Mouse (Mus musculus): ENCODE results near the gene Vmn1r11. TPM values are rescaled to one million over a fixed set of nuclear protein-coding genes. Genes with fewer than 3 reads are reported as not detected.

Vmn1r11 gene
- polyA plus RNA-seq (2015; fragmentation: Illumina TruSeq; extraction: RNeasy Lipid Tissue Mini Kit (QIAGEN cat#74804); ENCODE audit: insufficient read depth, low replicate concordance) = not detected

DNA sequence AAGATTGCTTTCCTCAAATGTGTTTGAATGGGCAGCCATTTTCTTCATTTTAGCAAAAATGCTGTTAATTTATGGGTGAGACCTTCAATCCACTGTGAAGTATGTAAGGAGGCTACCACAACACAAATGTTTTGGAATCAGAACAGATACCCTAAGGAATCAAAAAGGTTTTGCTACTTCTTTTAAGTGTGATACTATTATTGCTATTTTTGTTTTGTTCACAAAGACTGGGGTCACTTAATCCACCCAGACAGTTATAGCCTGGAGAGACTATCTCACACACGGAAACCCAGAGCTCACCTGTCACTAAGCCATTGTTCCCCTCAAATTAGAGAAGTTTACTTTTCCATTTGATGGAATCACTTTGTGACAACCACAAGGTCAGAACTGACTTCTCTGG, at the start of gene Vmn1r11:
Gene Vmn1r11, plus strand, starts transcription at position 301 of the 400 bp plus-strand sequence.

DNA sequence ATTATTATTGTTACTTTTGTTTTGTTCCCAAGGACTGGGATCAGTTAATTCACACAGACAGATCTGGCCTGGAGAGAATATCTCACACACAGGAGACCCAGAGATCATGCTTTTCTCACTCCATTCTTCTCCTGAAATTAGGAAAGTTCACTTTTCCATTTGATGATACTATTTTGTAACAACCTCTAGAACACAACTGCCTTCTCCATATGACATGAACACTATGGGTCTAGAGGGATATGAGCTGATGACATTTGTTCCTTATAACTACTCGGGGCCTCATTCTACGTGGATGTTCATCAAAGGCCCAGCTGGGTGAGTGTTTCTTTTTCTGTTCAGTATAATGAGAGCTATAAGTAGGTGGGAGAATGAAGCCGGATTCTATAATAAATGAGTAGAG, 24.1 kb upstream of the Vmn1r11 start, which contains the start of gene Vmn1r10:
Gene Vmn1r10, plus strand, starts transcription at position 301 of the 400 bp plus-strand sequence.

DNA sequence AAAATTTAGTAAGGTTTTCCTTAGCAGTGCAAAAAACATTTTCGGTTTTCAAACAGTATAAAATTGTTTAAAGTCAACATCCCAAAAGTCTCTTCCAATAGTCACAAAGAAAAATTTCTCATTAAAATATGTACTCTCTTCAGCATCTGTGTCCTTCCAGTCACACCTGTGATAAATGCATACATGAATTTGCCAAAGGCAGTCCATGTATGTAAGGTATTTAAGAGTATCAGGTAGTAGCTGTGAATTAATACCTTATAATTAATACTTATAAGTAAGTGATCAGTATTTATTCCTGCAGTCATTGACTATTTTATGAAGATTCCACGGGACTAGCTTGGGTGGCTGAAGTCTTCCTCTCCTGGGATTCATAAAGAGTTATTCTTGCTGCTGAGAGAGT, 23.4 kb downstream of the Vmn1r11 start, which contains the start of gene Vmn1r12:
Gene Vmn1r12, plus strand, starts transcription at position 301 of the 400 bp plus-strand sequence.

Other genes starting within 250 kb of the Vmn1r11 start
- gene Nt5c3, start 209.5 kb upstream of the Vmn1r11 start, polyA plus RNA-seq (2015; fragmentation: Illumina TruSeq; extraction: RNeasy Lipid Tissue Mini Kit (QIAGEN cat#74804); ENCODE audit: insufficient read depth, low replicate concordance) = 125 TPM
- 0.22 TPM for gene Vmn1r4, start 209.4 kb upstream of the Vmn1r11 start, polyA plus RNA-seq (2015; fragmentation: Illumina TruSeq; extraction: RNeasy Lipid Tissue Mini Kit (QIAGEN cat#74804); ENCODE audit: insufficient read depth, low replicate concordance)
- not detected for gene Vmn1r5, start 163.2 kb upstream of the Vmn1r11 start, polyA plus RNA-seq (2015; fragmentation: Illumina TruSeq; extraction: RNeasy Lipid Tissue Mini Kit (QIAGEN cat#74804); ENCODE audit: insufficient read depth, low replicate concordance)
- not detected for gene Vmn1r6, start 136.2 kb upstream of the Vmn1r11 start, polyA plus RNA-seq (2015; fragmentation: Illumina TruSeq; extraction: RNeasy Lipid Tissue Mini Kit (QIAGEN cat#74804); ENCODE audit: insufficient read depth, low replicate concordance)
- not detected for gene Vmn1r7, start 108.1 kb upstream of the Vmn1r11 start, polyA plus RNA-seq (2015; fragmentation: Illumina TruSeq; extraction: RNeasy Lipid Tissue Mini Kit (QIAGEN cat#74804); ENCODE audit: insufficient read depth, low replicate concordance)
- gene Vmn1r8, start 101.2 kb upstream of the Vmn1r11 start, polyA plus RNA-seq (2015; fragmentation: Illumina TruSeq; extraction: RNeasy Lipid Tissue Mini Kit (QIAGEN cat#74804); ENCODE audit: insufficient read depth, low replicate concordance) = not detected
- gene Vmn1r9, start 66.7 kb upstream of the Vmn1r11 start, polyA plus RNA-seq (2015; fragmentation: Illumina TruSeq; extraction: RNeasy Lipid Tissue Mini Kit (QIAGEN cat#74804); ENCODE audit: insufficient read depth, low replicate concordance) = not detected
- not detected for gene Vmn1r10, start 24.0 kb upstream of the Vmn1r11 start, polyA plus RNA-seq (2015; fragmentation: Illumina TruSeq; extraction: RNeasy Lipid Tissue Mini Kit (QIAGEN cat#74804); ENCODE audit: insufficient read depth, low replicate concordance)
- gene Vmn1r12, start 23.5 kb downstream of the Vmn1r11 start, polyA plus RNA-seq (2015; fragmentation: Illumina TruSeq; extraction: RNeasy Lipid Tissue Mini Kit (QIAGEN cat#74804); ENCODE audit: insufficient read depth, low replicate concordance) = not detected
- gene Vmn1r13, start 69.8 kb downstream of the Vmn1r11 start, polyA plus RNA-seq (2015; fragmentation: Illumina TruSeq; extraction: RNeasy Lipid Tissue Mini Kit (QIAGEN cat#74804); ENCODE audit: insufficient read depth, low replicate concordance) = not detected
- gene Vmn1r14, start 98.2 kb downstream of the Vmn1r11 start, polyA plus RNA-seq (2015; fragmentation: Illumina TruSeq; extraction: RNeasy Lipid Tissue Mini Kit (QIAGEN cat#74804); ENCODE audit: insufficient read depth, low replicate concordance) = not detected
- gene Vmn1r15, start 124.5 kb downstream of the Vmn1r11 start, polyA plus RNA-seq (2015; fragmentation: Illumina TruSeq; extraction: RNeasy Lipid Tissue Mini Kit (QIAGEN cat#74804); ENCODE audit: insufficient read depth, low replicate concordance) = not detected
- not detected for gene Vmn1r16, start 196.0 kb downstream of the Vmn1r11 start, polyA plus RNA-seq (2015; fragmentation: Illumina TruSeq; extraction: RNeasy Lipid Tissue Mini Kit (QIAGEN cat#74804); ENCODE audit: insufficient read depth, low replicate concordance)
- not detected for gene Vmn1r17, start 230.3 kb downstream of the Vmn1r11 start, polyA plus RNA-seq (2015; fragmentation: Illumina TruSeq; extraction: RNeasy Lipid Tissue Mini Kit (QIAGEN cat#74804); ENCODE audit: insufficient read depth, low replicate concordance)